Mouse (Mus musculus): ENCODE results near the gene Mup13.
"Not testable (repeated sequence)": the region's sequence is repeated elsewhere in the genome, so short reads cannot be mapped to it uniquely, and the experiment has no call there.

Gene Mup13

GRCm38 (mm10) chr4:61228186-61228585 is at the start of gene Mup13:
TSS of gene Mup13 (minus strand) at chr4:61228286.
- DNase-seq (ENCODE audit: low spot score), result not testable (repeated sequence)
